Mouse (Mus musculus) cerebellum, adult 9-10 months (tissue): ENCODE results near the gene Idnk.
"Not testable (repeated sequence)": the region's sequence is repeated elsewhere in the genome, so short reads cannot be mapped to it uniquely, and the experiment has no call there.

Experiments
- DNase-seq: peaks from one replicate; pipeline ENCODE4 v3.0.0; 2022

The Idnk gene

GRCm38 (mm10) chr13:58157447-58158098 is at the start of gene Idnk:
Gene Idnk, plus strand, starts transcription at chr13:58157649.
- DNase-seq, result peak; percentile 85

GRCm38 (mm10) chr13:58111306-58111705 is 46.1 kb upstream of the Idnk start:
- no peak for DNase-seq

- no peak for DNase-seq
Measured at GRCm38 (mm10) chr13:58112191-58112590, 45.3 kb upstream of the Idnk start.

- DNase-seq, result no peak
Measured at GRCm38 (mm10) chr13:58112601-58113041, 44.8 kb upstream of the Idnk start.

- DNase-seq, result peak; percentile 80
Measured at GRCm38 (mm10) chr13:58113061-58113900, 44.2 kb upstream of the Idnk start, which contains the start of gene Klhl3. Gene Klhl3, minus strand, starts transcription at chr13:58113592.

- no peak for DNase-seq
Measured at GRCm38 (mm10) chr13:58115227-58115626, 42.2 kb upstream of the Idnk start.

GRCm38 (mm10) chr13:58116801-58117200 is 40.6 kb upstream of the Idnk start:
- no peak for DNase-seq

- peak; percentile 39 for DNase-seq
Measured at GRCm38 (mm10) chr13:58117318-58118017, 40.0 kb upstream of the Idnk start.

- peak; percentile 13 for DNase-seq
Measured at GRCm38 (mm10) chr13:58122786-58123297, 34.6 kb upstream of the Idnk start.

GRCm38 (mm10) chr13:58123381-58123780 is 34.1 kb upstream of the Idnk start:
- peak; percentile 14 for DNase-seq

- peak; percentile 13 for DNase-seq
Measured at GRCm38 (mm10) chr13:58124278-58124677, 33.2 kb upstream of the Idnk start.

- DNase-seq, result peak; percentile 17
Measured at GRCm38 (mm10) chr13:58124989-58125388, 32.5 kb upstream of the Idnk start.

GRCm38 (mm10) chr13:58126126-58126525 is 31.3 kb upstream of the Idnk start:
- peak; percentile 76 for DNase-seq

GRCm38 (mm10) chr13:58126862-58127765 is 30.3 kb upstream of the Idnk start:
- DNase-seq, result peak; percentile 36

GRCm38 (mm10) chr13:58127766-58128361 is 29.6 kb upstream of the Idnk start:
- DNase-seq, result peak; percentile 79

- peak; percentile 92 for DNase-seq
Measured at GRCm38 (mm10) chr13:58128396-58128767, 29.1 kb upstream of the Idnk start, which contains the start of gene Hnrnpa0. Gene Hnrnpa0, minus strand, starts transcription at chr13:58128556.

- peak; percentile 95 for DNase-seq
Measured at GRCm38 (mm10) chr13:58128768-58129671, 28.4 kb upstream of the Idnk start.

GRCm38 (mm10) chr13:58129687-58130246 is 27.7 kb upstream of the Idnk start:
- DNase-seq, result no peak

GRCm38 (mm10) chr13:58131692-58132091 is 25.8 kb upstream of the Idnk start:
- DNase-seq, result peak; percentile 25

- DNase-seq, result not testable (repeated sequence)
Measured at GRCm38 (mm10) chr13:58146603-58147002, 10.8 kb upstream of the Idnk start.
